Mouse (Mus musculus) stomach, postnatal 0 days (tissue): Measurements from ENCODE around the gene Gm5737.

Experiments used
- CTCF ChIP-seq: IDR thresholded peaks from 2 replicates; pipeline ENCODE4 v1.5.1; 2016; ENCODE audit warnings: antibody characterized with exemption, low read depth, mild to moderate bottlenecking, moderate library complexity
- EP300 ChIP-seq: optimal IDR thresholded peaks from 2 replicates; pipeline ENCODE3; 2016; ENCODE audit warnings: antibody characterized with exemption

DNA sequence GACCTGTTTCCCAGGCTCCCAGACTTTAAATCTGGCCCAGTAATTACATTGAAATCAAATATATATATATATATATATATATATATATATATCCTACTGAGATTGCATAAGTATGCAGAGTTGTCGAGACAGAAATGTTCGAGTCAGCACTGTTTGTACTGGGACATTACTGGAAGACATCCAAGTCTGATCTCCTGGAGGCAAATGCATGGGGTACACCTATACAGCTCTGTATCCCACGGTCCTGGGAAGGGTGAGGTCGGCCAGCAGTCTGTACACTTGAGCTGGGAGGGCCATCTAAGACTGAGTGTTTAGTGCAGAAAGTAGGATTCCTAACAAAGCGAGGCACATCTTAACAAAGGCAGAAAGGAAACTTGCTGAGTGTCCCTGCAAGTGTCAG, 57.7 kb downstream of the Gm5737 start:
- TF ChIP-seq EP300 (no peak), CTCF (no peak)
